Mouse (Mus musculus) liver, embryonic 15.5 days (tissue): ENCODE results near the gene Eipr1. TPM values are rescaled to one million over a fixed set of nuclear protein-coding genes. Genes with fewer than 3 reads are reported as not detected.
A peak's percentile ranks its signal among the peaks of the same experiment; 100 is the strongest.

Experiments
- ATAC-seq: fragments of 200-750 bp; cut with Nextera tagmentation; 2 replicates; pipeline ENCODE4 v1.8.0; 2017; ENCODE audit warnings: moderate number of reproducible peaks, mild to moderate bottlenecking, moderate library complexity; ENCODE audit not compliant: insufficient read depth
- H3K27ac ChIP-seq: fragments of 300-500 bp; sonication (generic); replicated peaks from 2 replicates; pipeline ENCODE4 v1.5.1; 2015; ENCODE audit warnings: mild to moderate bottlenecking, inconsistent platforms
- H3K27me3 ChIP-seq: fragments of 300-500 bp; sonication (generic); 2 replicates; pipeline ENCODE4 v1.6.1; 2015; ENCODE audit warnings: mild to moderate bottlenecking, inconsistent platforms
- H3K36me3 ChIP-seq: fragments of 300-500 bp; sonication (generic); replicated peaks from 2 replicates; pipeline ENCODE4 v1.6.1; 2015; ENCODE audit warnings: moderate library complexity, mild to moderate bottlenecking, inconsistent platforms
- H3K4me1 ChIP-seq: fragments of 300-500 bp; sonication (generic); replicated peaks from 2 replicates; pipeline ENCODE4 v1.6.1; 2015; ENCODE audit warnings: inconsistent platforms
- H3K4me2 ChIP-seq: fragments of 300-500 bp; sonication (generic); 2 replicates; pipeline ENCODE4 v1.6.1; 2015; ENCODE audit warnings: moderate library complexity, mild to moderate bottlenecking, inconsistent platforms
- H3K4me3 ChIP-seq: fragments of 300-500 bp; sonication (generic); replicated peaks from 2 replicates; pipeline ENCODE4 v1.5.1; 2015; ENCODE audit warnings: mild to moderate bottlenecking, inconsistent platforms
- H3K9ac ChIP-seq: fragments of 300-500 bp; sonication (generic); 2 replicates; pipeline ENCODE4 v1.6.1; 2015; ENCODE audit warnings: moderate library complexity, mild to moderate bottlenecking, inconsistent platforms
- H3K9me3 ChIP-seq: fragments of 300-500 bp; sonication (generic); replicated peaks from 2 replicates; pipeline ENCODE4 v1.6.1; 2016; ENCODE audit warnings: inconsistent platforms
- WGBS: fragments of 180-500 bp; shearing (Covaris S2); methylation state at CpG from one replicate; pipeline ENCODE4 v1.1.7; 2015; ENCODE audit warnings: mixed read lengths; ENCODE audit not compliant: insufficient replicate concordance; 5-methylcytosine and 5-hydroxymethylcytosine counted together
- polyA plus RNA-seq: library from polyadenylated mRNA; unstranded; fragments of >200 nt; fragmentation: Nextera tagmentation; extraction: Ambion mirVana; gene quantifications from 2 replicates; pipeline ENCODE4 v1.2.1, GENCODE M21; 2015

Gene Eipr1
- 27.1 and 31.7 TPM in 2 replicates for polyA plus RNA-seq

GRCm38 (mm10) chr12:28751508-28752263, at the start of gene Eipr1:
Gene Eipr1, plus strand, starts transcription at chr12:28751803.
- peaks cover 6% of the 10 kb centered on the region for H3K36me3 ChIP-seq
- peak; percentile 81 for ATAC-seq
- H3K4me3 ChIP-seq: peak within 1 kb of the TSS; percentile 90
- H3K9ac ChIP-seq: peak within 1 kb of the TSS; percentile 82
- H3K27ac ChIP-seq: peak within 1 kb of the TSS; percentile 73
- H3K27me3 ChIP-seq: no peaks in the 10 kb centered on the region
- H3K4me1 ChIP-seq: peaks cover 41% of the 10 kb centered on the region
- H3K9me3 ChIP-seq: no peaks in the 10 kb centered on the region
- peak within 1 kb of the TSS; percentile 86 for H3K4me2 ChIP-seq
- 3% methylated on average over 36 of the region's 36 CpGs for WGBS

- no peak overlapping the region for H3K9ac ChIP-seq
- no peaks in the 10 kb centered on the region for H3K4me1 ChIP-seq
- ATAC-seq: no peak
- H3K9me3 ChIP-seq: no peaks in the 10 kb centered on the region
- H3K27me3 ChIP-seq: no peaks in the 10 kb centered on the region
- H3K4me2 ChIP-seq: no peak overlapping the region
- H3K27ac ChIP-seq: no peak overlapping the region
- H3K36me3 ChIP-seq: peaks cover 12% of the 10 kb centered on the region
- 65% methylated on average over 12 of the region's 12 CpGs for WGBS
- no peak overlapping the region for H3K4me3 ChIP-seq
These were observed 47.2 kb upstream of the Eipr1 start for GRCm38 (mm10) chr12:28704381-28704780.

- Histone ChIP-seq H3K4me2 (no peak overlapping the region), H3K27ac (no peak overlapping the region), H3K36me3 (peaks cover 19% of the 10 kb centered on the region), H3K27me3 (no peaks in the 10 kb centered on the region), H3K9me3 (no peaks in the 10 kb centered on the region), H3K4me3 (no peak overlapping the region), H3K4me1 (no peaks in the 10 kb centered on the region), H3K9ac (no peak overlapping the region)
- no peak for ATAC-seq
- WGBS: 78% methylated on average over 6 of the region's 6 CpGs
These were observed 46.4 kb upstream of the Eipr1 start for GRCm38 (mm10) chr12:28705204-28705603.

DNA sequence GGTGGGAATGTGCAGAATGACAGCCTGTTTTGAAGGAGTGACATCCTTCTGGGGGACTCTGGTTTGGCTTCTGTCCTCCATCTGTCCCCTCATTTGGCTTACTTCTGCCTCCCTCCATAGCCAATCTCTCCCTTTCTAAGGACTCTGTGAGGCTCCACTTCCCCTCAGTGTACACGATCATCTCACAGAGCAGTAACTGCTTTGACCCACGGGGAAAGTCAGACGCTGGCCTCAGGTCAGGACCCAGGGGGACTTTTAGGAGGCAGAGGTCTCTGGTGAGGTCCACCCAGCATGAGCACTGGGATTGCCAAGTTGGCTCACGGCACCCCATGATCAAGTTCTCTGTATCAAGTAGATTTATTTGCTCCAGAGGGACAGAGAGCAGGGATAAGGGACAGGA, 43.4 kb upstream of the Eipr1 start:
- Histone ChIP-seq H3K4me2 (no peak overlapping the region), H3K9ac (no peak overlapping the region), H3K9me3 (no peaks in the 10 kb centered on the region), H3K27ac (no peak overlapping the region), H3K36me3 (peaks cover 42% of the 10 kb centered on the region), H3K4me3 (no peak overlapping the region), H3K27me3 (no peaks in the 10 kb centered on the region), H3K4me1 (no peaks in the 10 kb centered on the region)
- no peak for ATAC-seq
- WGBS: 74% methylated on average over 4 of the region's 4 CpGs

DNA sequence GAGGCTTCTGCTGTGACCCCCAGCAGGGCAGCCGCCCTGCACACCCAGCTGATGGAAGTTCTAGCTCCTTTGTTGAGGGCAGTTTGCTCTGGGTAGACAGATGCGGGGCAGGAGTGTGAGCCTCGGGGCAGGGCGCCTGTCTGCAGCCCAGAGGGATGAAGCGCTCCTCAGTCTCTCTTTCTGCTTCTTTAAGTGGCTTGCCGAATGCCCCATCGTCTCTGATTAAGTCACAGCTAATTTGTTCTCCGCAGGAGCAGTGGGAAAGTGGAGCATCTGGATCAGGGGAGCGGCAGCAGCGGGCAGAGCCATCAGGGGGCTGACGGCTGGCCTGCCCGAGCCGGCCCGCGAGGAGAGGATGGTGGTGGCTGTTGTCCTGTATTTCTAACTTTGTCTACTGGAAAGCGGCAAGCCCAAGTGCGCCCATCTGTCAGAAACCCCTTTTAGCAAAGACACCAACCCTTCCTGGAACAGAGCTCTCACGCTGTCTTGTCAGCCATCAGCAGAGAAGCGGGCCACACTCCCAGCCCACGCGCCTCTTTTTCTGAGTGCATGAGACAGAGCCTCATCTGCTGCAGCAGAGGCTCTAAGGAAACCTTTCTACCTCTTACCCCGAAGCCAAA, 40.9 kb upstream of the Eipr1 start:
- H3K4me3 ChIP-seq: no peak overlapping the region
- no peaks in the 10 kb centered on the region for H3K27me3 ChIP-seq
- WGBS: 82% methylated on average over 22 of the region's 22 CpGs
- H3K27ac ChIP-seq: no peak overlapping the region
- H3K36me3 ChIP-seq: peaks cover 46% of the 10 kb centered on the region
- no peak for ATAC-seq
- H3K4me1 ChIP-seq: 0 out of 2 replicates have a peak, but pooled peaks cover 5% of the 10 kb centered on the region
- H3K9ac ChIP-seq: no peak overlapping the region
- no peak overlapping the region for H3K4me2 ChIP-seq
- H3K9me3 ChIP-seq: no peaks in the 10 kb centered on the region

- H3K4me2 ChIP-seq: no peak overlapping the region
- no peak overlapping the region for H3K9ac ChIP-seq
- H3K4me1 ChIP-seq: 0 out of 2 replicates have a peak, but pooled peaks cover 5% of the 10 kb centered on the region
- peak; percentile 37; the same call in 1 of the 2 replicates for ATAC-seq
- H3K4me3 ChIP-seq: no peak overlapping the region
- no peaks in the 10 kb centered on the region for H3K27me3 ChIP-seq
- H3K9me3 ChIP-seq: no peaks in the 10 kb centered on the region
- H3K27ac ChIP-seq: no peak overlapping the region
- 56% methylated on average over 24 of the region's 24 CpGs for WGBS
- peaks cover 66% of the 10 kb centered on the region for H3K36me3 ChIP-seq
These were observed 36.6 kb upstream of the Eipr1 start for GRCm38 (mm10) chr12:28714822-28715632.

GRCm38 (mm10) chr12:28717066-28717465, 34.5 kb upstream of the Eipr1 start:
- H3K9me3 ChIP-seq: no peaks in the 10 kb centered on the region
- H3K27me3 ChIP-seq: no peaks in the 10 kb centered on the region
- ATAC-seq: no peak
- whole genome bisulfite sequencing: 67% methylated on average over 2 of the region's 2 CpGs
- H3K27ac ChIP-seq: no peak overlapping the region
- H3K4me3 ChIP-seq: no peak overlapping the region
- 0 out of 2 replicates have a peak, but pooled peaks cover 5% of the 10 kb centered on the region for H3K4me1 ChIP-seq
- H3K9ac ChIP-seq: no peak overlapping the region
- no peak overlapping the region for H3K4me2 ChIP-seq
- H3K36me3 ChIP-seq: peaks cover 66% of the 10 kb centered on the region

- 82% methylated on average over 2 of the region's 2 CpGs for WGBS
- H3K4me2 ChIP-seq: no peak overlapping the region
- ATAC-seq: no peak
- H3K36me3 ChIP-seq: peaks cover 64% of the 10 kb centered on the region
- no peaks in the 10 kb centered on the region for H3K27me3 ChIP-seq
- 0 out of 2 replicates have a peak, but pooled peaks cover 5% of the 10 kb centered on the region for H3K4me1 ChIP-seq
- no peak overlapping the region for H3K27ac ChIP-seq
- H3K9me3 ChIP-seq: no peaks in the 10 kb centered on the region
- no peak overlapping the region for H3K4me3 ChIP-seq
- H3K9ac ChIP-seq: no peak overlapping the region
These were observed 33.5 kb upstream of the Eipr1 start for GRCm38 (mm10) chr12:28718106-28718505.

- Histone ChIP-seq H3K27ac (no peak overlapping the region), H3K9ac (no peak overlapping the region), H3K4me1 (no peaks in the 10 kb centered on the region), H3K27me3 (no peaks in the 10 kb centered on the region), H3K4me3 (no peak overlapping the region), H3K4me2 (no peak overlapping the region), H3K36me3 (peaks cover 36% of the 10 kb centered on the region), H3K9me3 (no peaks in the 10 kb centered on the region)
- ATAC-seq: no peak
- 71% methylated on average over 3 of the region's 3 CpGs for WGBS
These were observed 27.2 kb upstream of the Eipr1 start for GRCm38 (mm10) chr12:28724366-28724765.

GRCm38 (mm10) chr12:28726204-28726603, 25.4 kb upstream of the Eipr1 start:
- Histone ChIP-seq H3K27me3 (no peaks in the 10 kb centered on the region), H3K36me3 (peaks cover 24% of the 10 kb centered on the region), H3K4me2 (no peak overlapping the region), H3K4me1 (no peaks in the 10 kb centered on the region), H3K27ac (no peak overlapping the region), H3K4me3 (no peak overlapping the region), H3K9me3 (no peaks in the 10 kb centered on the region), H3K9ac (no peak overlapping the region)
- no peak for ATAC-seq
- 71% methylated on average over 4 of the region's 4 CpGs for WGBS

- no peak for ATAC-seq
- H3K27me3 ChIP-seq: no peaks in the 10 kb centered on the region
- H3K4me1 ChIP-seq: no peaks in the 10 kb centered on the region
- no peak overlapping the region for H3K4me3 ChIP-seq
- H3K36me3 ChIP-seq: peaks cover 23% of the 10 kb centered on the region
- WGBS: 79% methylated on average over 5 of the region's 5 CpGs
- H3K4me2 ChIP-seq: no peak overlapping the region
- H3K27ac ChIP-seq: no peak overlapping the region
- no peak overlapping the region for H3K9ac ChIP-seq
- no peaks in the 10 kb centered on the region for H3K9me3 ChIP-seq
These were observed 24.5 kb upstream of the Eipr1 start for GRCm38 (mm10) chr12:28727061-28727460.
